Mouse (Mus musculus) neural tube, embryonic 12.5 days (tissue): ENCODE measurements around the gene Zfp639. TPM values are rescaled to one million over a fixed set of nuclear protein-coding genes. Genes with fewer than 3 reads are reported as not detected.

Source experiments
- ATAC-seq: fragments of 200-750 bp; cut with Nextera tagmentation; 2 replicates; pipeline ENCODE4 v1.8.0; 2017; ENCODE audit warnings: low read depth, mild to moderate bottlenecking, moderate TSS enrichment, moderate library complexity; ENCODE audit not compliant: low FRiP score
- H3K27ac ChIP-seq: fragments of 300-500 bp; sonication (generic); 2 replicates; pipeline ENCODE4 v1.5.1; 2016
- H3K27me3 ChIP-seq: fragments of 300-500 bp; sonication (generic); replicated peaks from 2 replicates; pipeline ENCODE4 v1.6.1; 2016; ENCODE audit warnings: mild to moderate bottlenecking
- H3K36me3 ChIP-seq: fragments of 300-500 bp; sonication (generic); 2 replicates; pipeline ENCODE4 v1.6.1; 2016; ENCODE audit warnings: mild to moderate bottlenecking
- H3K4me1 ChIP-seq: fragments of 300-500 bp; sonication (generic); 2 replicates; pipeline ENCODE4 v1.6.1; 2016
- H3K4me2 ChIP-seq: fragments of 300-500 bp; sonication (generic); replicated peaks from 2 replicates; pipeline ENCODE4 v1.6.1; 2016; ENCODE audit warnings: mild to moderate bottlenecking
- H3K4me3 ChIP-seq: fragments of 300-500 bp; sonication (generic); 2 replicates; pipeline ENCODE4 v1.5.1; 2016
- H3K9ac ChIP-seq: fragments of 300-500 bp; sonication (generic); 2 replicates; pipeline ENCODE4 v1.6.1; 2016; ENCODE audit warnings: mild to moderate bottlenecking
- H3K9me3 ChIP-seq: fragments of 300-500 bp; sonication (generic); 2 replicates; pipeline ENCODE4 v1.6.1; 2016; ENCODE audit warnings: mild to moderate bottlenecking
- WGBS: fragments of 180-500 bp; shearing (Covaris S2); methylation state at CpG from one replicate; pipeline ENCODE4 v1.1.7; 2016; 5-methylcytosine and 5-hydroxymethylcytosine counted together
- polyA plus RNA-seq: library from polyadenylated mRNA; unstranded; fragments of >200 nt; fragmentation: Nextera tagmentation; extraction: Ambion mirVana; gene quantifications from 2 replicates; pipeline ENCODE4 v1.2.1, GENCODE M21; 2016

Gene Zfp639
- polyA plus RNA-seq, 1 experiment from 2014 or later = 49.7 TPM

DNA sequence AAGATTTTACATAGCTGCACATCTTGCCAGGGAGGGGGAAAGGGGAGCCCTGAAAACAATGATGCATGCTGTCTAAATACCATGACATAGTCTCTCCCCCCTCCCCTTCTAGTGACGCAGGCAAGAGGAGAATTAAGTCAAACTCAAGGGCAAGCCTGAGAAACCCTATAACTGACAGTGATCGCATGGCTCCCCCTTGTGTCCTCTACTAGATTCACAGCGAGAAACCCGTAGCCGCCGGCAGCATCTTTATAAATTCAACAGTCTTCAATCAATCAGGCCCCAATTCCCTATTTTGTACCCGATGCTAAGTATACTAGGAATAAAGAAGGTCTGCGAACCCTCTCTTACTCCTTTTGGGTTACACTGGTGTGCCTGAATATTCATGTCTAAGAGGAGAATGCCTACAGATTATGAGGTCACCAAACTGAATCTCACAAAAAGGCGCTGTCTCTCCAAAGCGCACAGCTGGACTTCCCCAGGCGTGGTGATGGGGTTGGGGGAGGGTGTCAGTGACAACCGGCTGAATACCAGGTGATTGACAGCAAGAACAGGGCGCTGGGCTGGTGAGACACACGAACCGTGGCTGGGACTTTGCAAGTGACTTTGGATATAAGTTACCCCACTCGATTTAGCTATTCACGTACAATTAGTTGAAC, 1.3 kb upstream of the Zfp639 start:
- Histone ChIP-seq H3K27me3 (no peaks in the 10 kb centered on the region), H3K4me1 (peaks cover 26% of the 10 kb centered on the region), H3K36me3 (no peaks in the 10 kb centered on the region), H3K4me3 (no peak overlapping the region), H3K9ac (no peak overlapping the region), H3K4me2 (peak overlapping the region; percentile 77), H3K9me3 (no peaks in the 10 kb centered on the region), H3K27ac (no peak overlapping the region)
- WGBS = 3% methylated on average over 17 of the region's 17 CpGs
- peak; percentile 30; the same call in 1 of the 2 replicates for ATAC-seq

- Histone ChIP-seq H3K27ac (peak overlapping the region; percentile 62), H3K9me3 (no peaks in the 10 kb centered on the region), H3K4me3 (peak overlapping the region; percentile 97), H3K9ac (peak overlapping the region; percentile 96), H3K27me3 (no peaks in the 10 kb centered on the region), H3K4me2 (peak overlapping the region; percentile 77), H3K36me3 (peaks cover 6% of the 10 kb centered on the region), H3K4me1 (peaks cover 26% of the 10 kb centered on the region)
- peak; percentile 90 for ATAC-seq
- under 1% methylated on average over 50 of the region's 69 CpGs for WGBS
Measured at GRCm38 (mm10) chr3:32510375-32511190, 524 bp downstream of the Zfp639 start.

DNA sequence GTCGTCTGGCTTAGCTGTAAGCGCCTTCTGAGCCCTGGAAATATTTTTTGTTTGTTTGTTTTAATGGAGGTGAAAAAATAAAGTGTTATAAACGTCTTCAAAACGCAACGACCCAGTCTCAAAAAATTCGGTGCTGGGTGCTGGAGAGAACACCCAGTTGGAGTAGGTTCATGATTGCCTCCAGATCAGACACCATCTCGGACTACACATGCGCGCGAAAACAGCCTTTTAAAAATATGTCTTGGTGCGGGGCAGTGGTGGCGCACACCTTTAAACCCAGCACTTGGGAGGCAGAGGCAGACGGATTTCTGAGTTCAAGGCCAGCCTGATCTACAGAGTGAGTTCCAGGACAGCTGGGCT, 1.1 kb downstream of the Zfp639 start:
- peak overlapping the region; percentile 96 for H3K9ac ChIP-seq
- whole genome bisulfite sequencing = 7% methylated on average over 13 of the region's 13 CpGs
- H3K9me3 ChIP-seq = no peaks in the 10 kb centered on the region
- peaks cover 11% of the 10 kb centered on the region for H3K36me3 ChIP-seq
- H3K4me1 ChIP-seq = peaks cover 26% of the 10 kb centered on the region
- ATAC-seq = no peak
- 0 out of 2 replicates have a peak overlapping the region, but pooled peaks have one; percentile 62 for H3K27ac ChIP-seq
- H3K4me3 ChIP-seq = peak overlapping the region; percentile 97
- H3K4me2 ChIP-seq = peak overlapping the region; percentile 77
- no peaks in the 10 kb centered on the region for H3K27me3 ChIP-seq

- no peak for ATAC-seq
Measured at GRCm38 (mm10) chr3:32512686-32513284, 2.7 kb downstream of the Zfp639 start.

DNA sequence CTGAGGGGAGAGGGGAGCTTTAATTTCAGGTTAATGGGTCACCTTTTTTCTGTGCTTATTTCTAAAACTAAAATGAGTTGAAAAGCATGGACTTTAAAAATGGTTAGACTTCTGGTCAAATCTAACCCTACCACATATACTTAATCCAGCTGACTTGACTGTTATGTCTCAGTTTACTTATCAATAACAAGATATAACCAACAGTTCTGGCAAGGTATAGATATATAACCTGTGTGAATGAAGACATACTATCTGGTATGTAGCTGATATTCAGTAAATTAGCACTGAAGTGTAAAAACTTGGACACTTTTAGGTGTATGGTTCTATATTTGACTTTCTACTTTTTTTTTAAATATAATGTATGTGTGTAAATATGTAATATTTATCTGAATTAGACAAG, 3.5 kb downstream of the Zfp639 start:
- peaks cover 25% of the 10 kb centered on the region for H3K36me3 ChIP-seq
- no peaks in the 10 kb centered on the region for H3K27me3 ChIP-seq
- no peaks in the 10 kb centered on the region for H3K9me3 ChIP-seq
- no peak overlapping the region for H3K4me2 ChIP-seq
- peaks cover 26% of the 10 kb centered on the region for H3K4me1 ChIP-seq
- H3K9ac ChIP-seq = no peak overlapping the region
- no peak overlapping the region for H3K27ac ChIP-seq
- no peak for ATAC-seq
- H3K4me3 ChIP-seq = no peak overlapping the region

More at GRCm38 (mm10) chr3:32512686-32513284, 2.7 kb downstream of the Zfp639 start:
- Histone ChIP-seq H3K4me2 (no peak overlapping the region), H3K27me3 (no peaks in the 10 kb centered on the region), H3K9ac (no peak overlapping the region), H3K4me1 (peaks cover 26% of the 10 kb centered on the region), H3K27ac (no peak overlapping the region), H3K4me3 (no peak overlapping the region), H3K9me3 (no peaks in the 10 kb centered on the region), H3K36me3 (peaks cover 22% of the 10 kb centered on the region)
- 92% methylated on average over 7 of the region's 7 CpGs for WGBS

GRCm38 (mm10) chr3:32527181-32527580, 17.1 kb downstream of the Zfp639 start:
- Histone ChIP-seq H3K4me3 (no peak overlapping the region), H3K9ac (no peak overlapping the region), H3K27ac (no peak overlapping the region), H3K4me1 (0 out of 2 replicates have a peak, but pooled peaks cover 2% of the 10 kb centered on the region), H3K4me2 (no peak overlapping the region), H3K36me3 (peaks cover 25% of the 10 kb centered on the region), H3K27me3 (no peaks in the 10 kb centered on the region), H3K9me3 (peaks cover 7% of the 10 kb centered on the region; the same call in 1 of the 2 replicates)
- no peak for ATAC-seq
- 92% methylated on average over 4 of the region's 4 CpGs for WGBS

DNA sequence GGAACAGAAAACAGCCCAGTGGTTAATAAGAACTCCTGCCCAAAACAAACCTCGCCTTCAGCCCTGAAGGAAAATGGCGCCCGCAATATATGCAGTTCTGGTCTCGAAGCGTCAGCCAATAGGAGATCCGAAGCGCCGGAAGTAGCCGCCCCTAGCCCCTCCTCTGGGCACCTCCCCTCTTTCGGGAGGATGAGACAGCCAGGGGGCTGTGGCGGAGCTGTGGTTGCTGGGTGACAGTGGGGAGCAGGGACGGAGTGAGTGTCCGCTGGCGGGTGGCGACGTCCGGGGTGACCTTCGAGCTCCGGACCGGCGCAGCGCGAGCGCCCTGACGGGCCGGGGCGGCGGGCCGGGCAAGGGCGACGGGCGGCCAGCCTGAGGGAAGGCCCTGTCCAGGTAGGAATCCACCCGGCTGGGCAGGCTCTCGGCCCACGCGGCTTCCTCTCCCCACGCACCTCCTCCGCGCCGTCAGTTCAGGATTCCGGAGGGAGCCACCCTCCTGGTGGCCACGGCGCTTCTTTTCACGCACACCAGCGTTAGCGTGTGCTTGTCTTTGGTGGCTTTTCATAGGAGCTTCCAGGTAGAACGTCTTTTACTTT, 19.3 kb downstream of the Zfp639 start, which contains the start of gene Mfn1:
Mfn1 (plus strand) TSS at position 163 of the 596 bp plus-strand sequence.
- peaks cover 13% of the 10 kb centered on the region for H3K36me3 ChIP-seq
- peak within 1 kb of the TSS; percentile 79 for H3K9ac ChIP-seq
- H3K4me1 ChIP-seq = 0 out of 2 replicates have a peak, but pooled peaks cover 2% of the 10 kb centered on the region
- H3K27me3 ChIP-seq = no peaks in the 10 kb centered on the region
- under 1% methylated on average over 47 of the region's 47 CpGs for WGBS
- ATAC-seq = peak; percentile 100
- peaks cover 7% of the 10 kb centered on the region; the same call in 1 of the 2 replicates for H3K9me3 ChIP-seq
- H3K4me3 ChIP-seq = peak within 1 kb of the TSS; percentile 86
- no peak within 1 kb of the TSS for H3K27ac ChIP-seq
- H3K4me2 ChIP-seq = peak within 1 kb of the TSS; percentile 68

DNA sequence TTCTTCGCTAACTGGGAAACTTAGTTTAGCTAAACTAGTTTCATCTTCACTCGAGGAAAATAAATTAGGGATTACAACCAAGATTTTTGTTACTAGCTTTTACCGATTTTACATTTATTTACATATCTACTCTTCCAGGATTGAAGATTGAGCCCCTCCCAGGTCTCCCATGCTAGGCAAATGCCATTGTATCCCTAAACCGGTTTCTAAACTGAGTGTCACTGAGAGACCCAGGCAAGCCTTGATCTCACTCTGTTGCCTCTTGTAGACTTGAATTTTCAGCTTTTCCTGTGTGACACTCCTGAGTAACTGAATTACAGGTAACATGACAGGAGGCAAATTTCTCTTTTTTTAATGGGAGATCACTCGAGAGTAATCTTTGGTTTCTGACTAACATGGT, 20.0 kb downstream of the Zfp639 start:
- 0 out of 2 replicates have a peak, but pooled peaks cover 2% of the 10 kb centered on the region for H3K4me1 ChIP-seq
- no peak overlapping the region for H3K9ac ChIP-seq
- H3K4me2 ChIP-seq = peak overlapping the region; percentile 68
- peak overlapping the region; percentile 86 for H3K4me3 ChIP-seq
- H3K9me3 ChIP-seq = peaks cover 7% of the 10 kb centered on the region; the same call in 1 of the 2 replicates
- no peak overlapping the region for H3K27ac ChIP-seq
- WGBS = 16% methylated on average over 5 of the region's 5 CpGs
- peaks cover 15% of the 10 kb centered on the region for H3K36me3 ChIP-seq
- ATAC-seq = no peak
- H3K27me3 ChIP-seq = no peaks in the 10 kb centered on the region

- no peak for ATAC-seq
- H3K9me3 ChIP-seq = no peaks in the 10 kb centered on the region
- no peak overlapping the region for H3K27ac ChIP-seq
- 89% methylated on average over 1 of the region's 1 CpGs for WGBS
- H3K9ac ChIP-seq = no peak overlapping the region
- H3K4me2 ChIP-seq = no peak overlapping the region
- no peaks in the 10 kb centered on the region for H3K4me1 ChIP-seq
- no peaks in the 10 kb centered on the region for H3K27me3 ChIP-seq
- H3K4me3 ChIP-seq = no peak overlapping the region
- peaks cover 30% of the 10 kb centered on the region for H3K36me3 ChIP-seq
Measured at GRCm38 (mm10) chr3:32535692-32536091, 25.6 kb downstream of the Zfp639 start.

DNA sequence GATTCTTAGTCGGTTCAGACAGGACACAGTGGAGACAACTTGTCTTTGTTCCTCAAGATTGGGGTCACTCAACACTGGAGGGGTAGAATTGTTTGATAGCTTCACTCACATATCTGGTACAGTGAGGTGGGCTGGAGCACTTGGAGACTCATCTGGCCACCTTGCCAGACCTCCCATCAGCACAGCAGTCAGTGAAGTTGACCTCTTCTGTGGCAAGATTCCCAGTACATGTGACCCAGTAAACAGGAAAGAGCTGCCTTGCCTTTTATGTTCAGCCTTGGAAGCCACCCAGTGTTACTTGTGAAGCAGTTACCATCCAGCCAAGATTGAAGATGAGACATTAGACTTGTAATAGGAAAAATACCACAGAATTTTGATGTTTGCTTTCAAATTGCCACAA, 27.5 kb downstream of the Zfp639 start:
- ATAC-seq = no peak
- H3K27me3 ChIP-seq = no peaks in the 10 kb centered on the region
- H3K36me3 ChIP-seq = peaks cover 26% of the 10 kb centered on the region
- no peak overlapping the region for H3K9ac ChIP-seq
- H3K4me1 ChIP-seq = no peaks in the 10 kb centered on the region
- no peak overlapping the region for H3K27ac ChIP-seq
- no peak overlapping the region for H3K4me3 ChIP-seq
- no peak overlapping the region for H3K4me2 ChIP-seq
- WGBS = 40% methylated on average over 1 of the region's 1 CpGs
- no peaks in the 10 kb centered on the region for H3K9me3 ChIP-seq

GRCm38 (mm10) chr3:32538091-32538490, 28.0 kb downstream of the Zfp639 start:
- H3K36me3 ChIP-seq = peaks cover 31% of the 10 kb centered on the region
- WGBS = 94% methylated on average over 5 of the region's 5 CpGs
- H3K9me3 ChIP-seq = no peaks in the 10 kb centered on the region
- no peak overlapping the region for H3K4me3 ChIP-seq
- H3K4me1 ChIP-seq = no peaks in the 10 kb centered on the region
- no peak overlapping the region for H3K27ac ChIP-seq
- no peaks in the 10 kb centered on the region for H3K27me3 ChIP-seq
- H3K4me2 ChIP-seq = no peak overlapping the region
- ATAC-seq = no peak
- no peak overlapping the region for H3K9ac ChIP-seq

DNA sequence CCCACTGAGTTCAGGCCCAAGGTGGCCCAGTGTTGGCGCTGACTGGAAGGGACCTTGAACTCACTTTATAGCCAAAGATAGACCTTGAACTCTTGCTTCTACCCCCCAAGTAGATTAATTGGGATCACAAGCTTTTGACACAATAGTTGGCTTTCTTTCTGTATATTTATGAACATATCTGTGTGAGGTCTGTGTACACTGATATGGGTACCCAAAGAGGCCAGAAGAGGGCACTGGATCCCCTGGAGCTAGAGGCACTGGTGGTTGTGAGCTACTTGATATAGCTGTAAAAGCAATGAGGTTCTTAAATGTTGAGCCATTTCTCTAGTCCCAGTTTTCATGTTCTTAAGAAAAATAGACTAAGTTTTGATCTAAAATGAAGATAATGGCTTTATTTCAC, 43.0 kb downstream of the Zfp639 start:
- Histone ChIP-seq H3K27me3 (no peaks in the 10 kb centered on the region), H3K4me3 (no peak overlapping the region), H3K36me3 (peaks cover 35% of the 10 kb centered on the region), H3K9ac (no peak overlapping the region), H3K27ac (no peak overlapping the region), H3K4me1 (no peaks in the 10 kb centered on the region), H3K4me2 (no peak overlapping the region), H3K9me3 (no peaks in the 10 kb centered on the region)
- 100% methylated on average over 1 of the region's 1 CpGs for WGBS
- no peak for ATAC-seq
